Mouse (Mus musculus): ENCODE measurements around the gene Asb15.

GRCm38 (mm10) chr6:24610358-24610757 is 82.4 kb downstream of the Asb15 start:
- TF ChIP-seq CTCF (IDR thresholded peaks at IDR 0.05; ENCODE audit: borderline replicate concordance, control insufficient read depth, extremely low read depth, insufficient read depth, low read length, poor library complexity) (no peak), POLR2A (IDR thresholded peaks at IDR 0.05; ENCODE audit: control insufficient read depth, extremely low read depth, insufficient read depth, low read length, poor library complexity) (no peak)
